Mouse (Mus musculus) adrenal gland, adult 18-20 months (tissue): ENCODE measurements around the gene Pomp. TPM values are rescaled to one million over a fixed set of nuclear protein-coding genes. Genes with fewer than 3 reads are reported as not detected.

Source experiments
- DNase-seq, 2 experiments: peaks; one replicate each; pipeline ENCODE4 v3.0.0; 2021 to 2022; ENCODE audit warnings: low spot score in 2 of 2
- long read RNA-seq, 2 experiments: library from polyadenylated mRNA; stranded (forward); transcript quantifications; one replicate each; pipeline ENCODE4 v2.0.0; 2021
- total RNA-seq, 2 experiments: library from RNA; stranded (reverse); gene quantifications; 1 replicate in 1 of 2; 2 replicates in 1 of 2; pipeline ENCODE4 v1.2.3; 2021

Pomp gene
- 100 to 1,000 TPM; 159 to 222 TPM for total RNA-seq
- long read RNA-seq, experiment 1, transcript Pomp-201 (6 exons, 1,579 nt) = major isoform, 37 of 40 reads
- long read RNA-seq, experiment 1, partial matches to known transcripts = 1 of 40 reads
- long read RNA-seq, experiment 1, other reads (novel, unspliced or antisense) = 2 of 40 reads
- long read RNA-seq, experiment 2, transcript Pomp-201 (6 exons, 1,579 nt) = major isoform, 187 of 204 reads
- long read RNA-seq, experiment 2, partial matches to known transcripts = 12 of 204 reads
- long read RNA-seq, experiment 2, other reads (novel, unspliced or antisense) = 4 of 204 reads

DNA sequence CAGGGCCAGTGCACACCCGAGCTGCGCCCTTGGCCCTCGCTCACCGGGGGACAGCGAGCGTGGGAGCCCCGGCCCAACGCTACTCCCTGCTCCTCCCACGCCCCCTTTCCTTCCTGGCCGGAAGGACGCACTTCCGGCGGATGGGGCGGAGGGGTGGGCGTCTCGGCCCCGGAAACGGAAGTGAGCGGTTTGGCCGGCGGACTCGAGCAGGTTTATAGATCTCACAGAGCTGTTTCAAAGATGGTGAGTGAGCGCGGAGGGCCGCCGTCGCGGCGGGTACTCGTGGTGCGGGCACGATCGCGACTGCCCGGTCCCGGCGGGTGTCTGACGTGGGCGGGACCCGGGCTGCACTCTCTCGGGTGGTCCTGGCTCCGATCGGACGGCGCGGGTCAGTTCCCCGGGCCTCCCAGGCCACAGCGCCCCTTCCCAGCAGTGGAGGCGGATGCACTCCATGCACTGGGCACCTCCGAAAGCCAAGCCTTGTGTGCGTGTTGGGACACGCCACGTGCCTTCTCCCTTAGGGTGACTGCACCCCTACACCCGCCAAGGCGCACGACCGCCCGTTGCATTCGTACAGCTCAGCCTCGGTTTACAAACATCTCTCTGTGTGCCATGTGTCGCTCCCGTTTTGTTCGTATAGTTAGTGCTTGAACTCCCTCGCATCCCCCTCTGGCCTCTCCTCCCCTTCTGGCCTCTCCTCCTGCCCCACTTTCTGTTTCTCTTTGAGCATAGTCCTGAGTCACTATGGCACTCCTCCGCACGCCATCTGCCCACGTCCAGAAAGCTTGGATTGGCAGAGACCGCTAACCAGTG, at the start of gene Pomp:
Gene Pomp, plus strand, starts transcription at position 13 of the 813 bp plus-strand sequence.
- DNase-seq = peak; percentile 89 to 90

DNA sequence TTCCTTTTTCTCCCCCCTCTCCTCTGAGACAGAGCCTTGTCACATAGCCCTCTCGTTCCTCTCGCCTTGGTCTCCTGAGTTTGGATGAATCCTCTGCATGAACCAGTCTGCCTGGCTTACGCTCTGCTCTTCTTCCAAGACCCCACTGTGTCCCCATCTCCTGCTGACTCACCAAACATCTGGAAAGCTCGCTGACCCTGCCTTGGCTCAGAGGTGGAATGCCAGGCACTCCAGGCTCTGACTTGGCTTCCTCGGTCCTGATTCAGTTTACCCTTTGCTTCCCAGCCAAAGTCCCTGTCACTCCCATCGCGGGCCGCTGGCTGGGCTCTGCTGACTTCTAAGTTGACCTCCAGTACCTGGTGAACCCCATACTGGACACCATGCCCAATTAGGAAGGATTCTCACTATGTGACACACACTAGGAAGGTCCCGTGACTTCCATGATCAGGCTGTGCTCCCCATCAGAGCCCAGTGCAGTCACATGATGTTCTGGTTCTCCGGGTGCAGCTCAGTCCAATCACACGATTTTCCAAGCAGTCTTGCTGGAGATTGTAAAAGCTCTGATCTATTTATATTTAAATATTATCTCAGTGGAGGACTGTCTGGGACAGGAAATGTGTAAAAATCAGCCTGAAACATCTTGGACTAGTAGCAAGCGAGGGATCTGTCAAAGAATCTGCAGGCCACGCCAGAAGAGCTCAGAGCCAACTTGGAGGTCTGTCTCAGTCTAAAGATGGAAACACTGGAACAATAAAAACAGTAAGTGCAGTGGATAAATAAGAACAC, 47.8 kb upstream of the Pomp start:
- DNase-seq = no peak

GRCm38 (mm10) chr5:147814971-147815370, 45.3 kb upstream of the Pomp start:
- no peak for DNase-seq

DNA sequence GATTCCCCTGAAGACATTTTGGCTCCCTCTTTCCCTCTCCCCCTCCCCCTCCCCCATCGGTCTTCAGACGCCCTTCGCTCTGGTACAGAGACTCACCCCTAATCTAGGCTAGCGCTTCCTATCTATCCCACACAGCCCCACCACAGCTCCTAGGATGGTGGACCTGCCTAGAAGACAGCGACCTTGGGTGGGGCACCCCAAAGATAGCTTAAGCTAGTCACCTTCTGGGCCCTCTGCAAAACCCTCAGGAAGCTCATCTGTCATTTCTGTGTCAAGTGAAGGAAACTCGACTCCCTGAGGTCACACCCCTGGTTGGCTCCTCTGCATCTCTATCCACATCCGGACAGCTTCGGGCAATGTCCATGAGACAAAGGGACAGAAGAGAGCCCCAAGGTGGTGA, 44.7 kb upstream of the Pomp start:
- DNase-seq = no peak

DNA sequence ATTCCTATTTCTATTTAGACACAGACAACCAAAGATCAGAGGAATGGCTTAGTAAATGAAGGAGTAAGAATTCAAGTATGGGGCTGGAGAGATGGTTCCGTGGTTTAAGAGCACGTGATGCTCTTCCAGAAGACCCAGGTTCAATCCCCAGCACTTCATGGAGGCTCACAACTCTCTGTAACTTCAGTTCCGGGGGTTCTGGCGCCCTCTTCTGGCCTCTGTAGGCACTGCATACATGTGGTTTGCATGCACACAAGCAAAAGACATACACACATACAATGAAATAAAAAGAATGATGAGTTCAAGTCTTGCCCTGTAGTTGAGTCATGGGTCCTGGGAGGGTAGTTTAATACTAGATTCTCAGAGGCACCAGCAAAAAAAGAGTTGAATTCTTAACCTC, 43.8 kb upstream of the Pomp start:
- no peak for DNase-seq

- no peak for DNase-seq
Observed at GRCm38 (mm10) chr5:147817747-147818496, 42.3 kb upstream of the Pomp start.

DNA sequence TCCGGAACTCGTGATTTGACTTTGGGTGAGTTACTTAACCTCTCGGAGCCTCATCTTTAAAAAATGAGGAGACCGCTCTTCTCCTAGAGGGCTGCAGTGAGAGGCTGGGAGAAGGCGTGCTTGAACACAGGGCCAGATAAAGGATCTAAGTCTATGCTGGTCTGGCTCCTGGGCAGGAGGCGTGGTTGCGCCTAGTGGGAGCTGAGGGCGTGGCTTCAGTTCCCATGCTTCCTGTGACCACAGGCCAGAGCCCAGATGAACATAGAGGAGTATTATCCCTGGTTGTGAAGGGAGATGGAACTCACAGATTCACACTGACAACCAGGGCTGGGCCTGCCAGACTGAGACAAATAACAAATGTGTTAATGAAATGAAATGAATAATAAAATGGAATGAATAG, 41.4 kb upstream of the Pomp start:
- no peak for DNase-seq

DNA sequence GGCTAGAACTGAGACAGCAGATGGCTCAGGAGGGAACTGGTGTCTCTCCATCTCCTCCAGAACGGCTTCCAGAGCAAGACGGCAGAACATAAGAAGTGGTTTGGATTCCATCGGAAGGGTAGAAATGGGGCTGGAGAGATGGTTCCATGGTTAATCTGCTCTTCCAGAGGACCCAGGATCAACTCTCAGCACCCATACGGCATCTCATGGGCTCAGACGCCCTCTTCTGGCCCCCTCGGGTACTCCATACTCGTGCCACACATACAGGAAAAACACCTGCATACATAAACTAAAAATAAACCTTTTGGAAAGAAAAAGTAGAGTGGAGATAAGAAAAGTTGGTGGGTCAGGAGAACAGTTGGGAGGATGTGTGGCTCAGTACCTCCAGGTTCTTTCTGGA, 40.4 kb upstream of the Pomp start:
- DNase-seq = no peak

GRCm38 (mm10) chr5:147824021-147824605, 36.1 kb upstream of the Pomp start:
- DNase-seq = no peak

GRCm38 (mm10) chr5:147825375-147825969, 34.8 kb upstream of the Pomp start:
- no peak for DNase-seq

DNA sequence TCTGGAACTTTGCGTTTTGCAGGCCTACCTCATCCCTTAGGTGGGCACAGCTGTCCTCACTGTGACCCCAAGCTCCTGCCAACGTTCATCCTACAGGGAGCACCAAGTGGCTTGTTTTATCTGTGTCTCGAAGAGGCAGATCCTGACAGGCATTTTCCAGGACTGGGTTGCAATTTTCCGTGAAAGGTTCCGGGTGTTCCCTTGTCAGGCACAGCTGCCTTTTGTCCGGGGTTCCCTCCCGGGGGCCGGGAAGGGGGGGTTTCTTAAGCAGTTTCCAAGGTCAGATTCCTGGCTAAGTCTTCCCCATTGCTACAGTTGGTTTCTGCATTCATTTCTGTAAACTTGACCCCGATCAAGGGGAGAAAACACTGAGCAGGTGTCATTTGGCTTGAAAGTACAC, 34.2 kb upstream of the Pomp start:
- DNase-seq = no peak

- no peak for DNase-seq
Observed at GRCm38 (mm10) chr5:147826546-147826945, 33.7 kb upstream of the Pomp start.

DNA sequence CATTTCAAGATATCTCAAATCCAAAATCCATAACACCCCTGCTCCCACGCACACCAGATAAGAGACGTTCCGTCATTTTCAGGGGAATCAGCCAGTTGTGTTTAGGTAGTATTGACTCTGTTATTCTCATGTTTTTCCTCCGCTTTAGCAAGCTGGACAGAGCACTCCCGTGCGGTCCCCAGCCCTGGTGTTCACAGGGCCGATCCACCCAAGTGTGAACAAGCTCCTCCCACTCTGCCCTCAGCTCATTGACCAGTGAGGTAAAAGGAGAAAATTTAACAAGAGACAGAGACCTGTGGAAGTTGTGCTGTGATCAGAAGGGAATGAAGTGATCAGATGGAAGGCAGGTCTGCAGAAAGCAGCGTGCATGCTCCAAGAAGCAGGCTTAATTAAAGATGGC, 31.4 kb upstream of the Pomp start:
- no peak for DNase-seq

GRCm38 (mm10) chr5:147832842-147833241, 27.4 kb upstream of the Pomp start:
- no peak for DNase-seq

DNA sequence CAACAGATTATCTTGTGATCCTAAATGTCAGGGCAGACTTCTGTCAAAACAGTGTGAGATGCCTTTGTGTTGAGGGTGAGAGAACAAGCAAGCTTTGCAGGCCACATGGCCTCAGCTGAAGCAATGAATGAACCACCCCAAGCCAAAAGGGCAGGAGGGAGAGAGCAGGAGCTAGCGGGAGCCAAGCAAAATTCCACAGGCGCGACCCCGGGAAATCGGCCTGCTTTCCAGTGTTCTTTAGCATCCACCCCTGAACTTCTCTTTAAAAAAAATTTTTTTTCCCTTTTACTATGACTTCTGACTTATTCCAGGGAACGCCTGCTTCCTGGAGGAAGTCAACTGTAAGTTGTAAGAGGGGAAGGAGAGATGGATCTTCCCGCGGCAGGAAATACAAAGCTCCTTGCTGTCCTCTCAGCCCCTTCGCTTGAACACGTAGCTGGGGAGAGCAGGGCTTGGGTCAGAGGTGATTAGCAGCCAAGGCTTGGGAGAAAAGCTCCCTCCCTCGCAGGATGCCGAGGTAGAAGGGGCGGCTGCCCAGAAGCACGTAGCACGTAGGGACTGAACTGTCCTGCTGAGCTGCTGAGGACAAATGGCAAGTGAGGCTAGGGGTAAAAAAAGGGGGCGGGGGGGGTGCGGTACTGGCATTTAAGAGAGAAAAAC, 25.3 kb upstream of the Pomp start:
- DNase-seq = no peak

DNA sequence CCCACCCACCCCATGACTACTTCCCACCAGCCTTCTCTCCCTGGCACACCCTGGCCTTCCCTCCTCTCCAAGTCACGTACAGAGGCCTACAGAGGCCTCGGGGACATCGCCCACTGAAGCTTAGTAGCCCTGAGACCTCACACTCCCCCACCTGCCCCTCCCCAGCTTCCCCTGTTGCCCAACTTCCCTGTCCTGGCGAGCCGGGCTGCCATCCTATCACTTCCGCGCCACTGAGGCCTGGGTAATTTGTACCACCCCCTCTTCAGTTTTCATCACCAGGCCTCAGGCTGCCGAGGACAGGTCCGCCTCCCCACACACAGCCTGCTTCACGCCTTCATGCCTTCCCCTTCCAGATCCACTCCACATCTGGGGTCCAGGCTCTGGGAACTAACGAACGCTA, 20.8 kb upstream of the Pomp start:
- DNase-seq = no peak

DNA sequence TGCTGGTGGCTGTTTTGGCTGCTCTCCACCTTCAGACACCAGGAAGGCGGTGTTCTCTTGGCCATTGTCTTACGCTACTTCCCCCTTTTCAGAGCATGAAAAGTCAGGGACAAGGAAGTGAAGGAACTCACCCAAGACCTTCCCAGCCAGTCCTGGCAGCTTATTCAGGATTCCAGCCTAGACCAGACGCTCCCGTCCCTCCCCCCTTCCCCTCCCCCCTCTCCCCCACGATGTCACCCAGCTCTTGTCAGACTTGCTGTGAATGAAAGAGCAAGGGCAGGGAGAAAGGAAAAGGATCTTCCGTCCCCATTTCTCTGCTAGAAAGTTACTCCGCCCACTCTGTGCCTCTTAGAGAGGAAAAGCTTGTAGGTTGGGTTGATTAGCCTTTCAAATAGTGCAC, 16.9 kb upstream of the Pomp start:
- no peak for DNase-seq

DNA sequence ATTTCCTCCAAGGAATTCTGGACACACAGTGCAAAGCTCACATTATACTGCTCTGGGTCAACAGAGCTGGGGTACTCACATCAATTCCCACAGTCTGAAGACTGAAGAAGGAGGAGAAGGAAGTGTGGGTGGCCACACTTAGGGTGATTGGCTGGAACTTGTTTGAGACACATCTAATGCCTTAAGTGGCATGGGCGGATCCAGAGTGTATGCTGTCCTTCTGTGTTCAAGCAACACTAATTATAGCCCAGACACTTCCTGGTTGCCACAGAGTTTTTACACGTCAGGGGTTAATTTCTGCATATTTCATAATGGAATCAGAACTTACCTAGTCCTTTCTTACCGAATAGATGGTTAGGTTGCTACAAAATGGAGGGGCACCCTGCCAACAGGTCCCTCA, 14.9 kb upstream of the Pomp start:
- DNase-seq = no peak

- no peak for DNase-seq
Observed at GRCm38 (mm10) chr5:147847361-147847760, 12.9 kb upstream of the Pomp start.
